Mouse (Mus musculus) forelimb bud, embryonic 11.5 days (tissue): ENCODE measurements around the gene Gnptab.

ENCODE experiments used
- DNase-seq: peaks from one replicate; pipeline ENCODE4 v3.0.0-alpha.2; 2012; ENCODE audit warnings: low read depth, low spot score

Gene Gnptab

GRCm38 (mm10) chr10:88377666-88378065, 1.3 kb upstream of the Gnptab start:
- no peak for DNase-seq

- no peak for DNase-seq
These were observed 1.1 kb downstream of the Gnptab start for GRCm38 (mm10) chr10:88380002-88380401.

- no peak for DNase-seq
These were observed 1.6 kb downstream of the Gnptab start for GRCm38 (mm10) chr10:88380430-88381060.

- no peak for DNase-seq
These were observed 2.4 kb downstream of the Gnptab start for GRCm38 (mm10) chr10:88381286-88381685.

GRCm38 (mm10) chr10:88382009-88382408, 3.1 kb downstream of the Gnptab start:
- DNase-seq = no peak

- no peak for DNase-seq
These were observed 4.5 kb downstream of the Gnptab start for GRCm38 (mm10) chr10:88383479-88383878.

- DNase-seq = no peak
These were observed 5.1 kb downstream of the Gnptab start for GRCm38 (mm10) chr10:88384081-88384480.

- DNase-seq = no peak
These were observed 6.4 kb downstream of the Gnptab start for GRCm38 (mm10) chr10:88385290-88385689.

- DNase-seq = no peak
These were observed 6.8 kb downstream of the Gnptab start for GRCm38 (mm10) chr10:88385758-88386157.

GRCm38 (mm10) chr10:88386251-88386650, 7.3 kb downstream of the Gnptab start:
- no peak for DNase-seq

- no peak for DNase-seq
These were observed 10.6 kb downstream of the Gnptab start for GRCm38 (mm10) chr10:88389576-88389975.

- no peak for DNase-seq
These were observed 11.3 kb downstream of the Gnptab start for GRCm38 (mm10) chr10:88390096-88390790.

- no peak for DNase-seq
These were observed 12.6 kb downstream of the Gnptab start for GRCm38 (mm10) chr10:88391495-88391894.

- DNase-seq = no peak
These were observed 13.4 kb downstream of the Gnptab start for GRCm38 (mm10) chr10:88392181-88392847.

GRCm38 (mm10) chr10:88398668-88399243, 19.8 kb downstream of the Gnptab start:
- no peak for DNase-seq

- DNase-seq = no peak
These were observed 20.3 kb downstream of the Gnptab start for GRCm38 (mm10) chr10:88399271-88399670.

GRCm38 (mm10) chr10:88403021-88403420, 24.1 kb downstream of the Gnptab start:
- DNase-seq = no peak

- DNase-seq = no peak
These were observed 25.3 kb downstream of the Gnptab start for GRCm38 (mm10) chr10:88404220-88404619.

- no peak for DNase-seq
These were observed 26.9 kb downstream of the Gnptab start for GRCm38 (mm10) chr10:88405812-88406211.

GRCm38 (mm10) chr10:88407875-88408631, 29.1 kb downstream of the Gnptab start:
- DNase-seq = no peak

- no peak for DNase-seq
These were observed 30.8 kb downstream of the Gnptab start for GRCm38 (mm10) chr10:88409751-88410150.
